Mouse (Mus musculus): ENCODE results near the gene P2rx6.
"Not testable (repeated sequence)": the region's sequence is repeated elsewhere in the genome, so short reads cannot be mapped to it uniquely, and the experiment has no call there.

Gene P2rx6

GRCm38 (mm10) chr16:17561751-17562208 is at the start of gene P2rx6:
P2rx6 (plus strand) TSS chr16:17561885.
- no peak for DNase-seq (ENCODE audit: low spot score in 2 of 2)

- no peak for DNase-seq (ENCODE audit: low spot score in 2 of 2)
Observed at GRCm38 (mm10) chr16:17518910-17519309, 42.8 kb upstream of the P2rx6 start.

- no peak for DNase-seq (ENCODE audit: low spot score in 2 of 2)
Observed at GRCm38 (mm10) chr16:17524156-17524555, 37.5 kb upstream of the P2rx6 start.

GRCm38 (mm10) chr16:17525524-17525923 is 36.2 kb upstream of the P2rx6 start:
- DNase-seq (ENCODE audit: low spot score in 2 of 2): no peak

- no peak for DNase-seq (ENCODE audit: low spot score in 2 of 2)
Observed at GRCm38 (mm10) chr16:17526223-17526622, 35.5 kb upstream of the P2rx6 start.

GRCm38 (mm10) chr16:17527606-17528005 is 34.1 kb upstream of the P2rx6 start:
- no peak for DNase-seq (ENCODE audit: low spot score in 2 of 2)

GRCm38 (mm10) chr16:17528276-17528675 is 33.4 kb upstream of the P2rx6 start:
- DNase-seq (ENCODE audit: low spot score in 2 of 2): no peak

GRCm38 (mm10) chr16:17529981-17530586 is 31.6 kb upstream of the P2rx6 start:
- no peak for DNase-seq (ENCODE audit: low spot score in 2 of 2)

- DNase-seq (ENCODE audit: low spot score in 2 of 2): peak; percentile 93 to 95
Observed at GRCm38 (mm10) chr16:17530640-17531288, 30.9 kb upstream of the P2rx6 start, which contains the start of gene Thap7. Thap7 (minus strand) TSS chr16:17531136.

GRCm38 (mm10) chr16:17532271-17532670 is 29.4 kb upstream of the P2rx6 start:
- no peak for DNase-seq (ENCODE audit: low spot score in 2 of 2)

- DNase-seq (ENCODE audit: low spot score in 2 of 2): no peak
Observed at GRCm38 (mm10) chr16:17532676-17533329, 28.9 kb upstream of the P2rx6 start.

- no peak for DNase-seq (ENCODE audit: low spot score in 2 of 2)
Observed at GRCm38 (mm10) chr16:17536584-17536983, 25.1 kb upstream of the P2rx6 start.

- no peak for DNase-seq (ENCODE audit: low spot score in 2 of 2)
Observed at GRCm38 (mm10) chr16:17542632-17543031, 19.1 kb upstream of the P2rx6 start.

- no peak for DNase-seq (ENCODE audit: low spot score in 2 of 2)
Observed at GRCm38 (mm10) chr16:17552837-17553236, 8.8 kb upstream of the P2rx6 start.

GRCm38 (mm10) chr16:17553910-17554685 is 7.6 kb upstream of the P2rx6 start:
- DNase-seq (ENCODE audit: low spot score in 2 of 2): no peak

- not testable (repeated sequence) for DNase-seq (ENCODE audit: low spot score in 2 of 2)
Observed at GRCm38 (mm10) chr16:17554702-17555101, 7.0 kb upstream of the P2rx6 start.

GRCm38 (mm10) chr16:17556180-17556579 is 5.5 kb upstream of the P2rx6 start:
- no peak for DNase-seq (ENCODE audit: low spot score in 2 of 2)

GRCm38 (mm10) chr16:17556907-17557306 is 4.8 kb upstream of the P2rx6 start:
- no peak for DNase-seq (ENCODE audit: low spot score in 2 of 2)

GRCm38 (mm10) chr16:17557947-17558480 is 3.7 kb upstream of the P2rx6 start:
- peak in 1 of 2 experiments; percentile 70 for DNase-seq (ENCODE audit: low spot score in 2 of 2)

- DNase-seq (ENCODE audit: low spot score in 2 of 2): no peak
Observed at GRCm38 (mm10) chr16:17558811-17559210, 2.9 kb upstream of the P2rx6 start.

- no peak for DNase-seq (ENCODE audit: low spot score in 2 of 2)
Observed at GRCm38 (mm10) chr16:17559396-17560027, 2.2 kb upstream of the P2rx6 start.

Data from frontal cortex, postnatal 14 days (tissue).